Mouse (Mus musculus) liver, embryonic 15.5 days (tissue): ENCODE measurements around the gene Neurod2. TPM values are rescaled to one million over a fixed set of nuclear protein-coding genes. Genes with fewer than 3 reads are reported as not detected.

Experiments
- ATAC-seq: fragments of 200-750 bp; cut with Nextera tagmentation; 2 replicates; pipeline ENCODE4 v1.8.0; 2017; ENCODE audit warnings: moderate number of reproducible peaks, mild to moderate bottlenecking, moderate library complexity; ENCODE audit not compliant: insufficient read depth
- H3K27ac ChIP-seq: fragments of 300-500 bp; sonication (generic); replicated peaks from 2 replicates; pipeline ENCODE4 v1.5.1; 2015; ENCODE audit warnings: mild to moderate bottlenecking, inconsistent platforms
- H3K27me3 ChIP-seq: fragments of 300-500 bp; sonication (generic); 2 replicates; pipeline ENCODE4 v1.6.1; 2015; ENCODE audit warnings: mild to moderate bottlenecking, inconsistent platforms
- H3K36me3 ChIP-seq: fragments of 300-500 bp; sonication (generic); replicated peaks from 2 replicates; pipeline ENCODE4 v1.6.1; 2015; ENCODE audit warnings: moderate library complexity, mild to moderate bottlenecking, inconsistent platforms
- H3K4me1 ChIP-seq: fragments of 300-500 bp; sonication (generic); replicated peaks from 2 replicates; pipeline ENCODE4 v1.6.1; 2015; ENCODE audit warnings: inconsistent platforms
- H3K4me2 ChIP-seq: fragments of 300-500 bp; sonication (generic); 2 replicates; pipeline ENCODE4 v1.6.1; 2015; ENCODE audit warnings: moderate library complexity, mild to moderate bottlenecking, inconsistent platforms
- H3K4me3 ChIP-seq: fragments of 300-500 bp; sonication (generic); replicated peaks from 2 replicates; pipeline ENCODE4 v1.5.1; 2015; ENCODE audit warnings: mild to moderate bottlenecking, inconsistent platforms
- H3K9ac ChIP-seq: fragments of 300-500 bp; sonication (generic); 2 replicates; pipeline ENCODE4 v1.6.1; 2015; ENCODE audit warnings: moderate library complexity, mild to moderate bottlenecking, inconsistent platforms
- H3K9me3 ChIP-seq: fragments of 300-500 bp; sonication (generic); replicated peaks from 2 replicates; pipeline ENCODE4 v1.6.1; 2016; ENCODE audit warnings: inconsistent platforms
- WGBS: fragments of 180-500 bp; shearing (Covaris S2); methylation state at CpG from one replicate; pipeline ENCODE4 v1.1.7; 2015; ENCODE audit warnings: mixed read lengths; ENCODE audit not compliant: insufficient replicate concordance; 5-methylcytosine and 5-hydroxymethylcytosine counted together
- polyA plus RNA-seq: library from polyadenylated mRNA; unstranded; fragments of >200 nt; fragmentation: Nextera tagmentation; extraction: Ambion mirVana; gene quantifications from 2 replicates; pipeline ENCODE4 v1.2.1, GENCODE M21; 2015

The Neurod2 gene
- polyA plus RNA-seq = not detected in 2 replicates

DNA sequence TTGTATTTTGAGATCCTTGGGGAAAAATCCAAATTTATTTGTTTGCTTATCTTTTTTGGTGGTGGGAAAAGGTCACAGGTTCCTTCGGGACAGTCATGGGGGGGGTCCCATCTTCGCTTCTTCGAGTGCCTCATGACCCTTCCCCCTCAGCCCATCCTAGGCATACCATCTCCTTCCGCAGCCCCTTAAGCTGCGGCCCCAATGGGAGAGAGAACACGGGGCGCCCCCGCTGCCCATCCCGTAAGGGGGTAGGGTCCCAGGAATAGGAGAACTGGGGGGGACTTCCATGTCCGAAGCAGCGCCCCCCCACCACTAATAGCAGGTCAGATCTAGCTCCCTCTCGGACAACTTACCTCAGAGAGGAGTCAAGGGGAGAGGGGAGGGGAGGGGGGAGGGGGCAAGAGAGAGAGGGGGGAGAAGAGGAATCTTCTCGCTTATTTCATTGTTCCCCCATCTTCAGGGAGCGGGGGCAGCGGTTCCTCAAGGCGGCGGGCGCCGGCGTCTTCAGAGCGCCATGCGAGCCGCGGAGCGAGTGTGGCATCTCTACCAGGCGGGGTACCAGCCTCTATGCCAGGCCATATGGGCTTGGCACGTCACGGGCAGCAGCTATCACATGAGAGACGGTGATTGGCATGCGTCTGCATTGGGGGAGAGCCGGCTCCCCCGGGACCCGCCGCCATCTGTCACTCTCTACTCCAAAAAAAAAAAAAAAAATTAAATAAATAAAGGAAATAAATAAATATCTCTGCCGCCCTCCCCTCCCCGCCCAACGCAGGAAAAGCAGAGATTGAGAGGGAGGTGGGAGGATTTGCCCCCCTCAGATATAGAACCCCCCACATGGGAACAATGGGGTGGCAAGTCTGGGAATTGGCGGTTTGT lies at the start of gene Neurod2:
Gene Neurod2, minus strand, starts transcription at position 568 of the 879 bp plus-strand sequence.
- no peak for ATAC-seq
- Histone ChIP-seq H3K4me1 (peaks cover 17% of the 10 kb centered on the region), H3K9ac (no peak within 1 kb of the TSS), H3K4me3 (0 out of 2 replicates have a peak within 1 kb of the TSS, but pooled peaks have one; percentile 4), H3K27me3 (peaks cover 100% of the 10 kb centered on the region), H3K27ac (no peak within 1 kb of the TSS), H3K9me3 (no peaks in the 10 kb centered on the region), H3K36me3 (no peaks in the 10 kb centered on the region), H3K4me2 (peak within 1 kb of the TSS; percentile 41)
- 4% methylated on average over 38 of the region's 38 CpGs for WGBS

- no peaks in the 10 kb centered on the region for H3K4me1 ChIP-seq
- no peaks in the 10 kb centered on the region for H3K27me3 ChIP-seq
- WGBS = 77% methylated on average over 11 of the region's 11 CpGs
- H3K36me3 ChIP-seq = peaks cover 70% of the 10 kb centered on the region
- no peak overlapping the region for H3K27ac ChIP-seq
- no peaks in the 10 kb centered on the region for H3K9me3 ChIP-seq
- no peak for ATAC-seq
- no peak overlapping the region for H3K4me2 ChIP-seq
- H3K9ac ChIP-seq = no peak overlapping the region
- H3K4me3 ChIP-seq = no peak overlapping the region
Measured at GRCm38 (mm10) chr11:98377787-98378186, 48.3 kb upstream of the Neurod2 start.

GRCm38 (mm10) chr11:98376756-98377155 lies 47.3 kb upstream of the Neurod2 start:
- 64% methylated on average over 5 of the region's 5 CpGs for WGBS
- no peak overlapping the region for H3K4me3 ChIP-seq
- no peak overlapping the region for H3K4me2 ChIP-seq
- H3K9ac ChIP-seq = no peak overlapping the region
- no peaks in the 10 kb centered on the region for H3K4me1 ChIP-seq
- no peaks in the 10 kb centered on the region for H3K27me3 ChIP-seq
- no peak for ATAC-seq
- no peaks in the 10 kb centered on the region for H3K9me3 ChIP-seq
- peaks cover 72% of the 10 kb centered on the region for H3K36me3 ChIP-seq
- no peak overlapping the region for H3K27ac ChIP-seq

GRCm38 (mm10) chr11:98374266-98374665 lies 44.8 kb upstream of the Neurod2 start:
- Histone ChIP-seq H3K9me3 (no peaks in the 10 kb centered on the region), H3K27ac (no peak overlapping the region), H3K4me1 (no peaks in the 10 kb centered on the region; the same call in 1 of the 2 replicates), H3K36me3 (peaks cover 57% of the 10 kb centered on the region), H3K4me2 (no peak overlapping the region), H3K4me3 (no peak overlapping the region), H3K9ac (no peak overlapping the region), H3K27me3 (no peaks in the 10 kb centered on the region)
- no peak for ATAC-seq
- WGBS = 83% methylated on average over 8 of the region's 8 CpGs

GRCm38 (mm10) chr11:98373244-98373643 lies 43.8 kb upstream of the Neurod2 start:
- H3K27me3 ChIP-seq = no peaks in the 10 kb centered on the region
- ATAC-seq = no peak
- H3K4me1 ChIP-seq = no peaks in the 10 kb centered on the region; the same call in 1 of the 2 replicates
- no peak overlapping the region for H3K27ac ChIP-seq
- peaks cover 46% of the 10 kb centered on the region for H3K36me3 ChIP-seq
- no peak overlapping the region for H3K9ac ChIP-seq
- no peak overlapping the region for H3K4me3 ChIP-seq
- 71% methylated on average over 6 of the region's 6 CpGs for WGBS
- no peaks in the 10 kb centered on the region for H3K9me3 ChIP-seq
- no peak overlapping the region for H3K4me2 ChIP-seq

DNA sequence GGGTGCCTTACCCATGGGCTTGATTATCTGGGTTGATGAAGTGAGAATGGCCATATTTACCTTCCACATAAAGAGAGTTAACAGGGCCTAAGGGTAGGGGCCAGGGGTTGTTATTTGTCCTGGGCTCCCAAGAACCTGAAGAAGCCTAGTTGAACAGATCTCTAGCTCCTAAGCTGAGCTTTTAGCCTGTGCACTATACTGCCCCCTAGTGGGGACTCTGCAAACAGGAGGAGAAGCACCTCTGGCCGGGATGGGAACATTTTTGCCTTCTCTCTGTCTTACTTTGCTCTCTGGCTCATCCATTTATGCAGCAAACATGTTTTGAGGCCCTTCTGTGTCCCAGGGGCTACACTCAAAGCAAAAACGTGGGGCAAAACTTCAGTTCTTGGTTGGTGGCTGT lies 43.0 kb upstream of the Neurod2 start:
- Histone ChIP-seq H3K4me2 (no peak overlapping the region), H3K9me3 (no peaks in the 10 kb centered on the region), H3K4me3 (no peak overlapping the region), H3K9ac (no peak overlapping the region), H3K4me1 (no peaks in the 10 kb centered on the region; the same call in 1 of the 2 replicates), H3K36me3 (peaks cover 38% of the 10 kb centered on the region), H3K27me3 (no peaks in the 10 kb centered on the region), H3K27ac (no peak overlapping the region)
- ATAC-seq = no peak
- WGBS = 4% methylated on average over 2 of the region's 2 CpGs

GRCm38 (mm10) chr11:98371556-98372240 lies 42.2 kb upstream of the Neurod2 start:
- peaks cover under 1% of the 10 kb centered on the region; the same call in 1 of the 2 replicates for H3K4me1 ChIP-seq
- H3K36me3 ChIP-seq = peaks cover 31% of the 10 kb centered on the region
- WGBS = 57% methylated on average over 10 of the region's 10 CpGs
- no peak overlapping the region for H3K9ac ChIP-seq
- H3K4me2 ChIP-seq = no peak overlapping the region
- no peaks in the 10 kb centered on the region for H3K27me3 ChIP-seq
- no peaks in the 10 kb centered on the region for H3K9me3 ChIP-seq
- H3K4me3 ChIP-seq = no peak overlapping the region
- no peak overlapping the region for H3K27ac ChIP-seq
- no peak for ATAC-seq

- Histone ChIP-seq H3K4me2 (no peak overlapping the region), H3K27me3 (no peaks in the 10 kb centered on the region), H3K27ac (no peak overlapping the region), H3K4me3 (no peak overlapping the region), H3K9me3 (no peaks in the 10 kb centered on the region), H3K4me1 (peaks cover 6% of the 10 kb centered on the region), H3K9ac (no peak overlapping the region), H3K36me3 (peaks cover 20% of the 10 kb centered on the region)
- 62% methylated on average over 2 of the region's 2 CpGs for WGBS
- no peak for ATAC-seq
Measured at GRCm38 (mm10) chr11:98370588-98370987, 41.1 kb upstream of the Neurod2 start.

DNA sequence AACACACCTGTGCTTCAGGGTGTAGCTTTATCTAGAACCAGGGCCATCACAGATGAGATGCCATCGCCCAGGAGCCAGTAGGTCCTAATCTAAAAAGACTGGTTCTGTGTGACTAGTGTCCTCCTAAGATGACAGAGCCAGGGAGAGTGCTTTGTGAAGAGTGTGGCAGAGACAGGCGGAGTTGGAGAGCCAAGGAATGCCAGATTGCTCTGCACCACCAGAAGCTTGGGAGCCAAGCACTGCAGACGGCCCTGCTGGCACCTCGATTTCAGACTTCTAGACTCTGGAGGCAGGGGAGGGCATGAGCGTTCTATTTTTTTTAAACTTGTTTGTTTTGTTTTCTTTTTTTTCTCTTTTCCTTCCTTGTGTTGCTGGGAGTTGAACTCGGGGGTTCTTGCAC lies 39.9 kb upstream of the Neurod2 start:
- Histone ChIP-seq H3K4me1 (peaks cover 6% of the 10 kb centered on the region), H3K27ac (no peak overlapping the region), H3K27me3 (no peaks in the 10 kb centered on the region), H3K4me3 (no peak overlapping the region), H3K4me2 (no peak overlapping the region), H3K9ac (no peak overlapping the region), H3K36me3 (0 out of 2 replicates have a peak, but pooled peaks cover 8% of the 10 kb centered on the region), H3K9me3 (no peaks in the 10 kb centered on the region)
- ATAC-seq = no peak
- 69% methylated on average over 6 of the region's 6 CpGs for WGBS

DNA sequence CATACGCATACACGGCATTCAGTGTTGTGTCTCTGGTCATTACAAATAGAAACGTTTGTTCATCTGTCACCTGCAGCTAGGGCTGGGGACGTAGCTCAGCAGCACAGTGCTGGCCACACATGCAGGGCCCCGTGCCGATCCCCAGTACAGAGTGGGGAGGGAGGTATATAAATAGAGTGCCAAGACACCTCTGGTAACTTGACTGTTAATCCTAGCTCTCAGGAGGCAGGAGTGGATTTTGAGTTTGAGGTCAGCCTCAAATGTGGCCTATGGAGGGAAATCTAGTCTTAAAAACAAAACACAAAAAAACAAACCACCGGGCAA lies 38.4 kb upstream of the Neurod2 start:
- Histone ChIP-seq H3K4me1 (peaks cover 14% of the 10 kb centered on the region), H3K27me3 (no peaks in the 10 kb centered on the region), H3K9ac (no peak overlapping the region), H3K4me3 (no peak overlapping the region), H3K36me3 (0 out of 2 replicates have a peak, but pooled peaks cover 2% of the 10 kb centered on the region), H3K4me2 (no peak overlapping the region), H3K9me3 (no peaks in the 10 kb centered on the region), H3K27ac (no peak overlapping the region)
- ATAC-seq = no peak
- 74% methylated on average over 7 of the region's 7 CpGs for WGBS

GRCm38 (mm10) chr11:98367171-98367862 lies 37.9 kb upstream of the Neurod2 start:
- Histone ChIP-seq H3K9ac (no peak overlapping the region), H3K4me1 (peaks cover 19% of the 10 kb centered on the region), H3K27ac (no peak overlapping the region), H3K36me3 (no peaks in the 10 kb centered on the region), H3K9me3 (no peaks in the 10 kb centered on the region), H3K4me2 (no peak overlapping the region), H3K27me3 (no peaks in the 10 kb centered on the region), H3K4me3 (no peak overlapping the region)
- no peak for ATAC-seq
- 60% methylated on average over 10 of the region's 10 CpGs for WGBS
